Mouse (Mus musculus) mesoderm, embryonic 11.5 days (tissue): ENCODE measurements at regions not wholly inside any gene's neighbourhood (a gene's known extent, or its start where the extent isn't known, plus 50 kb on each side); places are given as distances from the start of the nearest gene placed in this dataset.

ENCODE experiments used
- DNase-seq: peaks from one replicate; pipeline ENCODE4 v3.0.0-alpha.2; 2012; ENCODE audit warnings: low read depth, low spot score

GRCm38 (mm10) chr9:52301521-52301920, 133.1 kb upstream of the Zc3h12c start:
- DNase-seq: no peak

GRCm38 (mm10) chr9:52298329-52298728, 130.0 kb upstream of the Zc3h12c start:
- DNase-seq: peak; percentile 66

- no peak for DNase-seq
These were observed 126.3 kb upstream of the Zc3h12c start for GRCm38 (mm10) chr9:52294699-52295098.

GRCm38 (mm10) chr9:52289069-52289468, 120.7 kb upstream of the Zc3h12c start:
- DNase-seq: no peak

- DNase-seq: no peak
These were observed 119.4 kb upstream of the Zc3h12c start for GRCm38 (mm10) chr9:52287761-52288275.

GRCm38 (mm10) chr9:52287246-52287651, 118.9 kb upstream of the Zc3h12c start:
- peak; percentile 70 for DNase-seq

- DNase-seq: peak; percentile 4
These were observed 117.7 kb upstream of the Zc3h12c start for GRCm38 (mm10) chr9:52286104-52286503.

GRCm38 (mm10) chr9:52283558-52283957, 115.2 kb upstream of the Zc3h12c start:
- no peak for DNase-seq

GRCm38 (mm10) chr9:52280995-52281394, 112.6 kb upstream of the Zc3h12c start:
- DNase-seq: no peak

- DNase-seq: no peak
These were observed 112.2 kb upstream of the Zc3h12c start for GRCm38 (mm10) chr9:52280556-52280955.

GRCm38 (mm10) chr9:52278701-52279023, 110.3 kb upstream of the Zc3h12c start:
- no peak for DNase-seq

- peak; percentile 17 for DNase-seq
These were observed 109.8 kb upstream of the Zc3h12c start for GRCm38 (mm10) chr9:52277954-52278700.

- DNase-seq: no peak
These were observed 105.6 kb upstream of the Zc3h12c start for GRCm38 (mm10) chr9:52273994-52274393.

- no peak for DNase-seq
These were observed 104.3 kb upstream of the Zc3h12c start for GRCm38 (mm10) chr9:52272668-52273067.

- DNase-seq: no peak
These were observed 103.2 kb upstream of the Zc3h12c start for GRCm38 (mm10) chr9:52271345-52272116.

GRCm38 (mm10) chr9:52261538-52261937, 93.2 kb upstream of the Zc3h12c start:
- DNase-seq: no peak

- DNase-seq: no peak
These were observed 91.1 kb upstream of the Zc3h12c start for GRCm38 (mm10) chr9:52259459-52259858.

GRCm38 (mm10) chr9:52255692-52256091, 87.3 kb upstream of the Zc3h12c start:
- no peak for DNase-seq

GRCm38 (mm10) chr9:52254475-52254874, 86.1 kb upstream of the Zc3h12c start:
- DNase-seq: no peak

GRCm38 (mm10) chr9:52251455-52251854, 83.1 kb upstream of the Zc3h12c start:
- DNase-seq: no peak

GRCm38 (mm10) chr9:52246712-52247111, 78.3 kb upstream of the Zc3h12c start:
- DNase-seq: no peak

- DNase-seq: no peak
These were observed 75.7 kb upstream of the Zc3h12c start for GRCm38 (mm10) chr9:52244081-52244480.

GRCm38 (mm10) chr9:52243032-52243431, 74.7 kb upstream of the Zc3h12c start:
- DNase-seq: no peak
